Mouse (Mus musculus): ENCODE data around the gene Dph2.

Gene Dph2

DNA sequence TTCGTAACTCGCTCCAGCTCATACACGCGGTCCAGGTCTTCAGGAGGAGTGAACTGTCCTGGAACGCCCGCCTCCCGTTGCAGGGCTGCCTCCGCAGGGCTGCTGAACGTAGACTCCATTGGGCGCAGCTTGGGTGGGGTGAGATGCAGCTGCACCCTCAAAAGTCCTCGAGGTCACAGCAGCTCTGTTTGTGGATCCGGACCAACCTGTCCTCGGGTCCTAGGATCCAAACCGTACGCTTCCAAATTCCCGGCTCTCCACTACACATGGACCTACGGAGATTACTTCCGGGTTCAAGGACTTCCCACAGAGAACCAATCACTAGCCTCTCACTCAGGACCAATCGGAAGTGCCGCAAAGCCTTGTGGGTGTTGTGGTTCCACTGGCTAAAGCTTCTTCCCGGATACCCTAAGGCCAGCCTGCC, at the start of gene Dph2:
Dph2 (minus strand) TSS at position 295 of the 424 bp plus-strand sequence.
- peak; percentile 77 to 78 for DNase-seq

DNA sequence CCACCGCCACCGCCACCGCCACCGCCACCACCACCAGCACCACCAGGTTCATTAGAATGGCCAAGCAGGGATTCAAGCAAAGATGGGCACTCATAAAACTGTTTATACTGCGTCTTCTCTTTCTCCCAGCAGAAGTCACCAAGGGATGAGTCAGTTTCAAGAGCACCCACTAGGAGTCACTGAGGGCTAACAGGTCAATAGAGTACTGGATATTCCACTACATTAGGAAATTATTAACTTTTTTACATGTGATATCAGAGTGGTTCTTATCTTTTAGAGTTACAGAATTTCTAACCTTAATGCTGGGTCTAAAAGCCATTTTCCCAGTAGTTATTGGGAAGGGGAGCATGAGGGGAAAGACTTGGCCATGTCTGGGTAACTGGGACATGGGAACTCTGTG, 45.1 kb upstream of the Dph2 start:
- DNase-seq = no peak

DNA sequence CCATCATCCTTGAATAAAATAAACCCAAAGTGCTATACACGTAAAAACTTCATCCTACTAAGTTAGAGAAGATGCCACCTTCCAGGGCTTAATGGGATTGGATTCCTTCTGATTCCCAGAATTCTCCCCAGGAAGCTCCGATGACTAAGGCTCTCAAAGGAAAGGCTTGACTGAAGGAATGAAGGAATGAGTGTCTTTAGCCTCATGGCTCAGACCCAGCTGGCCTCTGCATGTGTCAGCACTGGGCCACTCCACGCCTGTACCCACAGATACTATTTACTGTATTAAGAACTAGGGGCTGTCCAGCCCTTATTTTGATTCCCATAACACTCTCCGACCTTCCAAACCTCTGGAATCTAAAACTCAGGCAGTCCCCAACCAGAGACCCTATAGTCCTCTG, 42.2 kb upstream of the Dph2 start:
- no peak for DNase-seq

DNA sequence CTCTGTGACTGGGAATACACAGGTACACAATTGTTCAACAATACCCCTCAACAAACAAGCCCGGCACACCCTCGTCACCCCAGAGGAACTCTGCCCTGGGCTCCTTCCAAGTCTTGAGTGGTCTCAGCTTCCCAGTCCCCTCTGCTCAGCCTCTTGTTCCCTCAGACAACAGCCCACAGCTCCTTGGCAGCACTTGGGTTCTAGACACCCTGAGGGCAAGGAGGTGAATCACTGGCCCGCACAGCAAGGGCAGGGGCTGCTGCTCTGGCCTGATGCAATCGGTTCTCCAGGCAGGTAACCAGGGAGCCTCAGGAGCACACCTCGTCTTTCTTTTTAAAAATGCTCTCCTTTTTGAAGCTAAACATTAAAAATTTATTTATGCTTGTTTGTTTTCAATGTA, 41.4 kb upstream of the Dph2 start:
- no peak for DNase-seq

DNA sequence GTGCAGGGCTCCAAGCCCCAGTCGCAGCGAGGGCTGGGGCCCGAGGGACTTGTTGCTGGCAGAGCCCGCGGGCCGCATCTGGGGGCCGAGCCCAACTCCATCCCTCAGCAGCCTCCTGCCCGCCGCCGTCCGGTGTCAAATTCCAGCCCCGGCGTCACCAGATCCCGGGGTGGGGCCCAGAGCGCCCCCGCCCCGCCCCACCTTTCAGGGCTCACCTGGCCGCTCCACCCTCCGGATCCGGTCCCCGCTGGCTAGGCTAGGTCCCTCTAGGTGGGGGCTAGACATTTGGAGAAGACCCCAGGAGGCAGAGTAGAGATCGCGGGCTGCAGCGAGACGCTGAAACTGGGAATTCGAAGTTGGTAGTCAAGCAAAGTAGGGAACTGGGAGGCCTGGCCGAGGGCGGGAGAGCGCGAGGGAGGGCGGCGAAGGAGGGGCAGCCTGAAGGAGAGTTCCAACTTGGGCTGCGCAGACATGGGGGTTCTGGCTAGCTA, 37.6 kb upstream of the Dph2 start, which contains the start of gene Artn:
Artn (minus strand) TSS at position 373 of the 491 bp plus-strand sequence.
- no peak for DNase-seq

DNA sequence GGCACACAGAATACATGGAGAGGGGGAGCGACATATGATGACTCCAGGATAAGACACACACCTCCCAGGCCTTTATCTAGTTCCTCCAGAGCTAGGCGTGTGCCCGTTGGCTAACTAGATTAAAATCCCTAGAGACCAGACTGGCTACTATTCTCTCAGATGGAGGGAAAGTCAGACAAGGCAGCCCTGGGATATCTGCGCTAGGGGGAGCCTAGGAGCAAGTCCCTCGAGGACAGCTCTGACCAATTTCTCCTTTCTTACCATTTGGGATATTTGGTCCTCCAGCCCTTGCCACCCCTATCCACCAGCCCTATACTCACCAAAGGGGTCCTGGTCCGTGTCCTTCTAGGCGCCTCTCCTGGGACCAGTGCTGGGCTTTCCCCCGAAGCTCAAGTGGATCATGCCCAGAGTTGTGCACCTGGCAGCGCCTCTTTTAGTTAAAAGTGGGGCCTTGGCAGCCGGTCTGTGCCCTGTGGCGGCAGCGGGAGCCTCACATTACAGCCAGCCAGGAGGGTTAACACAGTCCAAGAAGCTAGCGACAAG, 36.9 kb upstream of the Dph2 start:
- peak; percentile 35 to 37 for DNase-seq

DNA sequence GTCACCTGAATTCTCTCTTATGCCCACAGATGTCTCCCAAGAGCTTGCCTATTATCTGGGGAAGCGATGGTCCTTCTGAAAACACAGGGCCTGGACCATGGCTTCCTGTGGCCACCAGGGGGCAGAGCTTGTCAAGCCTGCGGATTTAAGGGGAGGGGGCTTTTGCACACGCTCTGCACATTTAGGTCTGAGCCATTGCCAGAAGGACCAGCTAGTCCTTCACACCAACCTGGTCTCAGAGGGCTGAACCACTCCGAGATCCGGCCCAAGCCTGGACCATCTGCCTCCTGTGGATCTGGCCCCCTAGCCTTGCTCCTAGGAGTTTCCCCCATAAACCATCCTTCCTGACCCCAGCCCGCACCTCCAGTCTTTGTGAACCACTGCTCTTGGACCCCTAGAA, 36.4 kb upstream of the Dph2 start:
- DNase-seq = peak; percentile 42 to 48

DNA sequence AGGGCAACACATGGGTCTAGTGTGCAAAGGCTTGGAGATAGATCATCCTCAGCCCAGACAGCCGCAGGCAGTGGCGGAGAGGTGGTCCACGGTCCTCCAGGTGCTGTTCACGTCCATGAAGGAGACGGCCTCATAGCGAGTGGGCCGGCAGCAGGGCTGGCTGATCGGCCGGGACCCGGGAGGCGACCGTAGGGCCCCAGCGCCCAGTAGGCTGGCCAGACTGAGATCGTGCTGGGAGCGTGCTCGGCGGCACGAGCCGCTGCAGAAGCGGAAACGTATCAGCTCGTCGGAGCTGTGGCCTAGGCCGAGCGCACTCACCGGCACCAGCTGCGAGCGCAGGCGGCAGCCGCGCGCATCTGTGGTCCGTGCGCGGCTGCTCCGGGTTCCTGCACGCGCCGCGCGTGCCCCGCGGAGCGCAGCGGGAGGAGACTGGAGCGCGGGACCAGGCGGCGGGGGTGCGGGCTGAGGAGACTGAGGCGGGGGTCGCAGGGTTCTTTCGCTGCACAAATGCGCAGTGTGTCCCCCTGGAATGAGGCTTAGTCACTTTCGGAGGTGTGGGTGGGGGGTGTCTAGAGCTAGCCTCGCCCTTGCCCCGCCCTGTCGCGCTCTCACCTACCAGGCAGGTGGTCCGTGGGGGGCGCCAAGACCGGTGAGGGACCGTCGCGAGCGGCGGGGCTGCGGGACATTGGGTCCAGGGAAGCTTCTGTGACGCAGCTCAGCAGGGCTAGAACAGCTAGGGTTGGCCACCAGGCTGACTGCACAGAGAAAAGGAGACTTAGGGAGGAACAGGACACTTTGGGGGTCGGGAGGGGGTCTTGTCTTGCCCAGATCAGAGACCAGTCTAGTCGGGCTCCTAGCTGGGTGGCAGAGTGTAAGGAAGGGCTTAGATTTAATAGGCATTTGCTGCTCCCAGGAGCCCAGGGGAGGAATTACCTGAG, 35.0 kb upstream of the Dph2 start:
- peak; percentile 28 to 33 for DNase-seq

DNA sequence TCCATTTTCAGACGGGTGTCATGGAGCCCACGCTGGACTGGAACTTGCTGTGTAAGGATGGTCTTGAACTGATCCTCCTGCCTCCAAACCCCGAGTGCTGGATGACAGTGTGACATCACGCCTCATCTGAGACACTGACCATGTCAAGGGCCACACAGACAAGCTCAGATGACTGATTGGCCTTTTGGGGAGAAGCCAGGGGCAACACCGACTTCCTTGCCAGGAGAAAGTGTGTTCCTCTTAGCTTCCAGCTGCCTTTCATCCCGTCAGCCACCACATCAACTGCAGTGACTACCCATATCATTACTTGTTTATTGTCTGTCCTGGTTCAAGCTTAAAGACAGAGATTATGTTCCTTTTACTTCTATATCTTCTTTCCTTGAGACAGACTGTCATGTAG, 33.1 kb upstream of the Dph2 start:
- no peak for DNase-seq

DNA sequence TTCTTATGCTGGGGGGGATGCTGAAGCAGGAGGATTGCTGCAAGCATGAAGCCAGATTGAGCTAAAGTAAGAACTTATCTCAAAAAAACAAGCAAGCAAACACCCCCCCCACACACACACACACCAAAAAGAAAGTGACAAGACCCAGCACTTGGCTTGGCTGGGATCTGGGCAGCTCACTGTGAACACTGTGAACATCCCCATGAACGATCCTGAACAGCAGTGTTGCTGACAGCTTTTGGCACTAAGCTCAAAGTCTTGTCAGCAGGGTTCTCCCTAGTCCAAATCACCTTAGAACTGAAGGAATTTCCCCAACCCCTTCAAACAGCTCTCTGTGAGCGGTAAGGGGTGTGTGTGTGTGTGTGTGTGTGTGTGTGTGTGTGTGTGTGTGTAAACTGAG, 31.6 kb upstream of the Dph2 start:
- DNase-seq = no peak

DNA sequence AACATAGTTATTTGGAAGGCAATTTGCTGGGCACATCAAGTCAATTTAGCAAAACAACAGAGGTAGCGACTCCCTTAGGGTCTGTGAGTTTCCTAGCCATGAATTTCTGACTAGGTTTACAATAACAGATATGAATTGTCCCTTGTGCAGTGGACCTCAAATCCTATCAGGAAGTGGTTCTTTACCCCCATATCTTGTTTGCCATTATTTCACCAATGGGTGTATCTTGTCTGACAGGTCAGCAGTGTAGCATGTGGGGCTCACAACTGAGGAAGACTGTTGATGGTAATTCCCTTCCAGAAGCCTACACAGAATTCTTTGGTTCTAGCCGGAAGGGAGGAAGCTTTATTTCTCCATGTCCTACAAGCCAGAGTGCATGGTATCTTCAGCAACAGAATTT, 29.5 kb upstream of the Dph2 start:
- no peak for DNase-seq

DNA sequence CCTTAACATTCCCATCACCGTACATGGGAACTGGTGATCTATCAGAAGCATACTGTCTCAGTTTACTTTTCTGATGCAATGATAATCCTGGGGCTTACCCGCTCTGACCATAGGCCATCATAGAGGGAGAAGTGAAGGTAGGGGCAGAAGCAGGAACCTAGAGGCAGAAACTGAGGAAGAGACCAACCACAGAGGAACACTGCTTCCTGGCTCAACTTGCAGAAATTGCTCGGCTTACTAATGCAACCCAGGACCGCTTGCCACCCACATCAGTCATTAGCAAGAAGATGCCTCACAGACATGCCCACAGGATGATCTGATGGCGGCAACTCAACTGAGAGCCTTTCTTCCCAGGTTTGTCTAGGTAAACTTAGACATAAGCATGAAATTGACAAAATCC, 26.9 kb upstream of the Dph2 start:
- no peak for DNase-seq

DNA sequence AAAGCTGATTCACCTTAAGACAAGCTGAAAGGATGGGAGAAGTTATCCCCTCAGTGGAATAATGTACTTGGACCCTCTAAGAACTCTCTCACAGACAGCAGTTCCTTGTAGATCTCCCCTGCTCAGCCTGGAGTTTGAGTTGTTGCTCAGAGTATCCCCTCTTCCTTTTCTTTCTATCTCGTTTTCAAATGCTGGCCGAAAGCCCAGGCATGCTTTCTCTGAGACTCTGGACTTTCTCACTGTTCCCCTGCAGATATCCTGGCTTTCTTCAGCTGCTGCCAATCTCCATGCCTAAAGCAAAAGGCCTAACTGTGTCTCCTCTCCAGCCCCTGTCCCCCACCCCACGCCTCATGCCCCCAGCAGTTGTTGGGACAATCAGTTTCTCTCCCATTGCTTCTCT, 26.4 kb upstream of the Dph2 start:
- no peak for DNase-seq

DNA sequence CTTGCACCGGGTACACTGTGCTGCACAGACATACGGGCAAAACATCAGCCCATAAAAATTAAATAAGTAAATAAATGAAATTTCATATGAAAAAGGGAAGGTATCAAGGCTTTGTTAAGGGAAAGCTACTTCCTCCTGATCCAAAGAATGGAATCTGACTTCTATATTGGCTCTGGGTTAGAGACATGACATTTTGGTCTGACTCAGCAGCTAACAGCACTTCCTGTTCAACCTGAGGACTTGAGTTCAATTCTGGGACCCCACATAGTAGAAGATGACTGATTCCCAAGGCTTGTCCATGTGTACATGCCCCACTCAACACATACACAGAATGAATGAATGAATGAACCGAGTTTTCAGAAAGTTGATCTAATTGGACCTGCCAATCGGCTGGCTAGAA, 26.0 kb upstream of the Dph2 start:
- no peak for DNase-seq

DNA sequence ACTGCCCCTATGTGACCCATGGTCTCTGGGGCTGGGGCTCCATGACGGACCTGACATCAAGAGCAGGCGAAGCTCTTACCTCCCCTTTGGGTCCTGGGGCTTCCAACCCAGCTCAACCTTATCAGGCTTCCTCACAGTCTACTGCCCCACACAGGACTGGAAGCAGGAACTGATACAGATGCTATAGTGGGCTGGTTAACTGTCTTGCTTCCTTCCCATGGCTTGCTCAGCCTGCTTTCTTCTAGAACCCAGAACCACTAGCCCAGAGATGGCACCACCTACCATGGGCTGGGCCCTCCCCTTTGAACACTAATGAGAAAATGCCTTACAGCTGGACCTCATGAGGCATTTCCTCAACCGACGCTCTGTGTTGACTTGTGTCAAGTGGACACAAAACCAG, 25.6 kb upstream of the Dph2 start:
- DNase-seq = no peak

DNA sequence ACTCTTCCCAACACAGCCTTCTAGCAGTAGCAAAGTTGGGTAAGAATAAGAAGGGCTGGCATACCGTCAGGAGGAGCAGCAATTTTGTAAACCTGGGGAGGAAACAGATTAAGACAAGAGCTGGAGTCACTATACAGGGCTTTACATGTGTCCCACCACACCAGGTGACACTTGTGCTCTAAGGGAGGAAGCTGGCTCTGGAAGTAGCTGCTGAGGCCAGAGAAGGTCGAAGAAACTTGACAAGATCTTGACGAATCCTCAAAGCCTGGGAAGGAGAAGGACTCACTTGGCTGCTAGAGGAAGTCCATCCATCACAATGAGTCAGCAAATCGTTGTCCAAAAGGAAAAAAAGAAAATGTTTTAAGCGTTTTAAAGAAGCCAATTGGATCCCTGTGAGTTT, 24.6 kb upstream of the Dph2 start:
- DNase-seq = no peak

DNA sequence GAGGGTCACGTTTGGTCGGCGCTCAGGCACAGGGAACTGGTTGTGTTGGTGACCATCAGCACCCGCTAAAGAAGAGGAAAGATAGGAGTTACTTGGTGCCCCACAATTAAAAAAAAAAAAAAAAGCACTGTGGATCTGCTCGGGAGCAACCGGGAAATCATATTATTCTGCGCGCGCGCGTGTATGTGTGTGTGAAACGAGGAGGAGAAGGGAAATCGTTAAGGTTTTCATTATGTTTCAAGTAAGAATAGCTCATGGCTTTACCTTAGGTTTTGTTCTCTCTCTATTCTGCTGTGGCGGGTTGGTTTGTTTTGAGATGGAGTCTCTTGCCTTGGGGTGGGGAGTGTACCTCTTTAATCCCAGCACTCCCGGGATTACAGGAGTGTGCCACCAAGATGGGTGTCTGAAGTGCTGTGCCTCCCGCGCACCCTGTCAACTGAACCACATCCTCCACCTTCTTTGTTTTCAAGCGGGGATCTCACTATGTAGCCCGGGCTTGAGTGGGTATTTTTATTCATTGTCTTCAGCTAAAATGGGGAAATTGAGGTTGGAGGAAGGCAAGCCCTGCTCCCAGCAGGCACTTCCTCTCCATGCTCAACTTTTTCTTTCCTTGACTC, 23.8 kb upstream of the Dph2 start:
- DNase-seq = peak in 1 of 2 experiments; percentile 7

DNA sequence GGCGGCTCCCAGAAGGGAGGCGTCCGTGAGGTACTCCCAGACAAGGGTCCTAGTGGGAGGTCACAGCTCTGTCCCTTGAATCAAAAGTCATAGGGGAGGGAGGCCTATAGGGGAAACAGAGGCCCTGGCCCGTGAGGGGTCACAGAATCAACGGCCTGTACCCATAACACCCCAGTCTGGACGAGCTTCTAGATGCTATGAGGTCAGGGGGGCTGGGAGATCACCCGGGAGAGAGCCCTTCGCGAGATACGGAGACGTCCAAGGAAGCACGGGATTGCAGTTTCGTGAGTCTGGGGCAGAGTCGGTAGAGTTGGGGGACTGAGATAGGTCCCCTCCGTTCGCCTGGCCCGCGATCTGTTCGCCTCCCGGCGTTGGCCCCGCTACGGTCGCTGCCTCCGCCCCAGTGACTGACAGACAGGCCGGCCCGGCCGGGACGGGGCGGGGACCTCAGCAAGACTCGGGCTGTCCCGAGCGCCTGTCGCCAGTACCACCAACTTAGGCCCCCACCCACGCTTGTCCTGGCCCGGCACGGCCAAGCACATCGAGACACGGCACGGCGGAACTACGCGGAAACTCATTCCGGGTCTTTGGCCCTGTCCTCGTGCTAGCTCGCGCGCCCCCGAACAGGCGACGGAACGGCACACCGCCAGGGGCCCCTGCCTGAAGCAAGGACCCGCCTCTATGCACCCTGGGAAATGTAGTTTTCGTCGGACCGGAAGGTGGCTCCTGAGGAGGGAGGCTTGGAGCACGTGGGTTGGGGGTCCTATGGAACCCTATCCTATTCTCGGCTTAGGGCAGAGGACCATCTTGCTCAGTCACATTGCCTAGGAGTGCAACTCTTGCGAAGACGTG, 23.0 kb upstream of the Dph2 start, which contains the start of gene Ipo13:
Ipo13 (minus strand) TSS at position 409 of the 852 bp plus-strand sequence.
- peak; percentile 97 to 98 for DNase-seq

DNA sequence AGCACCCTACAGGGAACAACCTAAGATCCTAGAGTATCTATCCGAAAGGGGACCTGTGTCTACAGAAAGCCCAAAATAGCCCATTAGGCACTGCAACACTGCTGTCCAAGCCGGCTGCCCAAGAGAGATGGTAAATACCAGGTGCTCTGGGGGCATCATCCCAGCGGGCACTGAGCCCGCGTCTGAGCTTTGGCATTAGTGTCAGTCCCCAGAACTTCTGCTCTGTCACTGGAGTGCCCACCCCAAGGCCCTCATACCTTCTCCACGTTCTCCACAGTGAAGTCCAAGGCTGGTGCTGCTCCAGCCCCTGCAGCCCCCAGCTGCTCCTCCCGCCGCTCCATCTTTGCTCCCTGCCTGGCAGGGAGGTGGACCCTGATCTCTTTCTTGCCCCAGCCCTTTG, 22.2 kb upstream of the Dph2 start:
- DNase-seq = no peak

DNA sequence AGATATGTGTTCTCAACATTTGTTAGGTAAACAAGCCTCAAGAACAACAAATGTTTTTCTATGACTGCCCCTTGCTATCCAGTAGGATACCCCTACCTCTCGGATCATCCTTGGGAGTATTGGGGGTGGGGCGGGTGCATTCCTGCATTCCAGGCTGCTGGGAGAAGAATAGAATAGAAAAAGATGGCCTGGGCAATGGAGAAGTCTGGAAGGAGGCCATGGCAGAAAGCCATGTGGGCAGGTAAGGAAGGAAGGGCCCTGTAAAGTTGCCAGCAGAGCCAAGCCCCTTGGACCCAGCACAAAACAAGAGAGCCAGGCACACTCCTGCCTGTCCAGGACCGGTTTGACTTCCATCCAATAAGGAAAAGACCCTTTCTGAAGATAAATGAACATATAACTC, 21.6 kb upstream of the Dph2 start:
- no peak for DNase-seq

DNA sequence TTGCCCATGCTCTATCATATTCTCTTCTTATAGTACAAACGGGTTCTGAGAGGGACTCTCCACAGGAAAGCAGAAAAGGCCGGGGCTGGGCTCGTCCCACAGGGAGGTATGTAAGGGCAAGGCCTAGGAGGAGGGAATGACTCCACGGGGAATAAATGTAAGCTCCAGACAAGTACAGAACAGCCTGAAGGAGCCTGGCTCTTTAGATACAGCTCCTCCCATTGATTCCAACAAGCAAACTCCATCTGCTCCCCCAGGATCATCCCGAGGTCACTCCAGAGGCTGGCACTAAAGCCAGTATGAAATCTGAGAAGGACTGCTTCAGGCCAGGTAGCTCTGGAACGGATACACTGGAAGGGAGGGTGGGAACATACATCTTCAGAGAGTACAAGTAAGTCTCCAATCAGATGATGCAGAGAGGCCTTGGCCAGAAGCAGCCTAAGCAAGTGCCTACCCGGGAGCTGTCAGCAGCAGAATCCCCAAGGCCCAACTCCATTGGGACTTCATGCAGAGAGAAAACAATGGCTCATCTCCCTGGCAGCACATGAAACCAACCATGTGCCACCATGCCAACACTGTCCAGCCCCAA, 20.9 kb upstream of the Dph2 start:
- no peak for DNase-seq

DNA sequence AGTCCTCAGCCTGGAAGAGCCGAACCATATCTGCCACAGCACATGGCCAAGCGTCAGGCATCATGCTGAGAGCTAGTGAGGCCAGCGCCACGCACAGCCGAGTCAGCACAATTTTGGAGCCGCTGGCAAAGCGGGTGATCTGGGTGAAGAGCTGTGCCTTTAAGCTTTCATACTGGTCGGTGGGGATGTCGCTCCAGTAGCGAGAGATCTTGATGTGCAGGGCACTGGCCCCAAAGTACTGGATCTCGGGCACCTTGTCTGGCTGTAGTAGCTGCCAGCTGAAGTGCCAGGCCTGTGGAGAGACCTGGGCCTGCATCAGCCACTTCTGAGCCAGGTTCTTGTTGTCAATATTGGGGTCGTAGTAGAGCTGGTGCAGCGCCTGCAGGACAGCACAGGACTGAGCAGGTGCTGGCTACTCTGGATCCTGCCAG, 20.3 kb upstream of the Dph2 start:
- no peak for DNase-seq
